Mouse (Mus musculus) liver, embryonic 16.5 days (tissue): Measurements from ENCODE around the gene Neb. TPM values are rescaled to one million over a fixed set of nuclear protein-coding genes. Genes with fewer than 3 reads are reported as not detected.

ENCODE experiments used
- ATAC-seq: fragments of 200-750 bp; cut with Nextera tagmentation; 2 replicates; pipeline ENCODE4 v1.8.0; 2017; ENCODE audit warnings: low read depth, mild to moderate bottlenecking, moderate number of reproducible peaks, moderate library complexity
- H3K27ac ChIP-seq: fragments of 300-500 bp; sonication (generic); 2 replicates; pipeline ENCODE4 v1.5.1; 2014; ENCODE audit warnings: mild to moderate bottlenecking, low read length
- H3K27me3 ChIP-seq: fragments of 300-500 bp; sonication (generic); 2 replicates; pipeline ENCODE4 v1.6.1; 2014; ENCODE audit warnings: low read depth, low read length, mixed read lengths; ENCODE audit not compliant: control insufficient read depth, insufficient read depth
- H3K36me3 ChIP-seq: fragments of 300-500 bp; sonication (generic); 2 replicates; pipeline ENCODE4 v1.6.1; 2014; ENCODE audit warnings: mild to moderate bottlenecking; ENCODE audit not compliant: control insufficient read depth, insufficient read depth
- H3K4me1 ChIP-seq: fragments of 300-500 bp; sonication (generic); 2 replicates; pipeline ENCODE4 v1.6.1; 2014; ENCODE audit warnings: low read depth, low read length, mixed read lengths; ENCODE audit not compliant: control insufficient read depth
- H3K4me2 ChIP-seq: fragments of 300-500 bp; sonication (generic); 2 replicates; pipeline ENCODE4 v1.6.1; 2014; ENCODE audit warnings: low read depth, low read length, mixed read lengths
- H3K4me3 ChIP-seq: fragments of 300-500 bp; sonication (generic); 2 replicates; pipeline ENCODE4 v1.5.1; 2014; ENCODE audit warnings: low read depth, mild to moderate bottlenecking, low read length
- H3K9ac ChIP-seq: fragments of 300-500 bp; sonication (generic); 2 replicates; pipeline ENCODE4 v1.6.1; 2014; ENCODE audit warnings: low read depth, low read length
- H3K9me3 ChIP-seq: fragments of 300-500 bp; sonication (generic); replicated peaks from 2 replicates; pipeline ENCODE4 v1.6.1; 2016; ENCODE audit warnings: low read length; ENCODE audit not compliant: control insufficient read depth
- WGBS: fragments of 180-500 bp; shearing (Covaris S2); extraction: QIAGEN DNeasy Blood & Tissue Kit; methylation state at CpG from one replicate; pipeline ENCODE4 v1.1.7; 2014; ENCODE audit not compliant: insufficient replicate concordance; 5-methylcytosine and 5-hydroxymethylcytosine counted together
- polyA plus RNA-seq: library from polyadenylated mRNA; unstranded; fragments of >200 nt; fragmentation: Nextera tagmentation; extraction: Ambion mirVana; gene quantifications from 2 replicates; pipeline ENCODE4 v1.2.1, GENCODE M21; 2015

Neb gene
- polyA plus RNA-seq, 1 experiment from 2014 or later = 10.2 TPM

GRCm38 (mm10) chr2:52421197-52421596, 42.9 kb upstream of the Neb start:
- Histone ChIP-seq H3K4me3 (no peak overlapping the region), H3K36me3 (peaks cover 3% of the 10 kb centered on the region), H3K4me2 (peak overlapping the region; percentile 70), H3K9me3 (no peaks in the 10 kb centered on the region), H3K9ac (no peak overlapping the region), H3K4me1 (peaks cover 37% of the 10 kb centered on the region), H3K27ac (peak overlapping the region; percentile 3; the same call in 1 of the 2 replicates), H3K27me3 (no peaks in the 10 kb centered on the region)
- no peak for ATAC-seq
- whole genome bisulfite sequencing = 39% methylated on average over 6 of the region's 6 CpGs

GRCm38 (mm10) chr2:52420001-52420710, 41.9 kb upstream of the Neb start:
- Histone ChIP-seq H3K36me3 (peaks cover 10% of the 10 kb centered on the region), H3K4me1 (peaks cover 34% of the 10 kb centered on the region), H3K27ac (peak overlapping the region; percentile 21), H3K9ac (no peak overlapping the region), H3K4me3 (no peak overlapping the region), H3K27me3 (no peaks in the 10 kb centered on the region), H3K9me3 (no peaks in the 10 kb centered on the region), H3K4me2 (peak overlapping the region; percentile 18; the same call in 1 of the 2 replicates)
- ATAC-seq = peak; percentile 8; the same call in 1 of the 2 replicates
- 66% methylated on average over 7 of the region's 7 CpGs for WGBS

- Histone ChIP-seq H3K27me3 (no peaks in the 10 kb centered on the region), H3K27ac (no peak overlapping the region), H3K4me3 (no peak overlapping the region), H3K4me1 (peaks cover 34% of the 10 kb centered on the region), H3K9ac (no peak overlapping the region), H3K36me3 (peaks cover 10% of the 10 kb centered on the region), H3K9me3 (no peaks in the 10 kb centered on the region), H3K4me2 (no peak overlapping the region)
- WGBS = 60% methylated on average over 6 of the region's 6 CpGs
- no peak for ATAC-seq
These were observed 41.0 kb upstream of the Neb start for GRCm38 (mm10) chr2:52419295-52419694.

- no peak overlapping the region for H3K9ac ChIP-seq
- WGBS = 89% methylated on average over 5 of the region's 5 CpGs
- no peak for ATAC-seq
These were observed 34.3 kb upstream of the Neb start for GRCm38 (mm10) chr2:52412524-52413037.

GRCm38 (mm10) chr2:52406480-52406879, 28.2 kb upstream of the Neb start:
- no peak for ATAC-seq
- Histone ChIP-seq H3K27me3 (no peaks in the 10 kb centered on the region), H3K9me3 (peaks cover 13% of the 10 kb centered on the region), H3K4me2 (no peak overlapping the region), H3K36me3 (peaks cover 52% of the 10 kb centered on the region), H3K4me1 (no peaks in the 10 kb centered on the region), H3K4me3 (no peak overlapping the region), H3K9ac (no peak overlapping the region), H3K27ac (no peak overlapping the region)
- WGBS = 68% methylated on average over 1 of the region's 1 CpGs

More at GRCm38 (mm10) chr2:52412524-52413037, 34.3 kb upstream of the Neb start:
- H3K4me3 ChIP-seq = no peak overlapping the region
- no peak overlapping the region for H3K27ac ChIP-seq
- H3K4me1 ChIP-seq = no peaks in the 10 kb centered on the region
- no peaks in the 10 kb centered on the region for H3K27me3 ChIP-seq
- H3K9me3 ChIP-seq = peaks cover 13% of the 10 kb centered on the region
- peaks cover 46% of the 10 kb centered on the region for H3K36me3 ChIP-seq
- H3K4me2 ChIP-seq = no peak overlapping the region

- no peak overlapping the region for H3K9ac ChIP-seq
- no peak overlapping the region for H3K4me2 ChIP-seq
- H3K4me1 ChIP-seq = no peaks in the 10 kb centered on the region
- no peak for ATAC-seq
- 85% methylated on average over 5 of the region's 5 CpGs for WGBS
- peaks cover 40% of the 10 kb centered on the region for H3K36me3 ChIP-seq
- no peak overlapping the region for H3K27ac ChIP-seq
- peaks cover 7% of the 10 kb centered on the region for H3K9me3 ChIP-seq
- H3K27me3 ChIP-seq = no peaks in the 10 kb centered on the region
- no peak overlapping the region for H3K4me3 ChIP-seq
These were observed 27.0 kb upstream of the Neb start for GRCm38 (mm10) chr2:52405238-52405637.

- 66% methylated on average over 5 of the region's 5 CpGs for WGBS
- Histone ChIP-seq H3K9me3 (no peaks in the 10 kb centered on the region), H3K4me1 (no peaks in the 10 kb centered on the region), H3K4me2 (no peak overlapping the region), H3K9ac (no peak overlapping the region), H3K4me3 (no peak overlapping the region), H3K27ac (no peak overlapping the region), H3K27me3 (no peaks in the 10 kb centered on the region), H3K36me3 (no peaks in the 10 kb centered on the region; the same call in none of the 2 replicates)
- ATAC-seq = no peak
These were observed 16.3 kb upstream of the Neb start for GRCm38 (mm10) chr2:52394529-52394928.

GRCm38 (mm10) chr2:52390415-52390975, 12.2 kb upstream of the Neb start:
- WGBS = 46% methylated on average over 2 of the region's 2 CpGs
- H3K4me3 ChIP-seq = no peak overlapping the region
- H3K4me1 ChIP-seq = no peaks in the 10 kb centered on the region; the same call in 1 of the 2 replicates
- H3K36me3 ChIP-seq = no peaks in the 10 kb centered on the region
- no peaks in the 10 kb centered on the region for H3K9me3 ChIP-seq
- H3K9ac ChIP-seq = no peak overlapping the region
- no peaks in the 10 kb centered on the region for H3K27me3 ChIP-seq
- no peak overlapping the region for H3K4me2 ChIP-seq
- H3K27ac ChIP-seq = no peak overlapping the region
- ATAC-seq = no peak

- Histone ChIP-seq H3K4me3 (no peak overlapping the region), H3K4me2 (no peak overlapping the region), H3K27me3 (no peaks in the 10 kb centered on the region), H3K4me1 (no peaks in the 10 kb centered on the region; the same call in 1 of the 2 replicates), H3K36me3 (no peaks in the 10 kb centered on the region), H3K27ac (no peak overlapping the region), H3K9ac (no peak overlapping the region), H3K9me3 (no peaks in the 10 kb centered on the region)
- WGBS = 63% methylated on average over 3 of the region's 3 CpGs
- no peak for ATAC-seq
These were observed 11.7 kb upstream of the Neb start for GRCm38 (mm10) chr2:52389975-52390374.
